Mouse (Mus musculus) liver, postnatal 0 days (tissue): ENCODE data around the gene Gm49721.
"Not testable (repeated sequence)": the region's sequence is repeated elsewhere in the genome, so short reads cannot be mapped to it uniquely, and the experiment has no call there.

ENCODE experiments used
- CTCF ChIP-seq: sonication (generic); IDR thresholded peaks from 2 replicates; pipeline ENCODE4 v1.5.1; 2016; ENCODE audit warnings: antibody characterized with exemption, low read depth
- EP300 ChIP-seq: IDR thresholded peaks from 2 replicates; pipeline ENCODE4 v1.6.1; 2016; ENCODE audit warnings: antibody characterized with exemption, low read depth, mild to moderate bottlenecking

DNA sequence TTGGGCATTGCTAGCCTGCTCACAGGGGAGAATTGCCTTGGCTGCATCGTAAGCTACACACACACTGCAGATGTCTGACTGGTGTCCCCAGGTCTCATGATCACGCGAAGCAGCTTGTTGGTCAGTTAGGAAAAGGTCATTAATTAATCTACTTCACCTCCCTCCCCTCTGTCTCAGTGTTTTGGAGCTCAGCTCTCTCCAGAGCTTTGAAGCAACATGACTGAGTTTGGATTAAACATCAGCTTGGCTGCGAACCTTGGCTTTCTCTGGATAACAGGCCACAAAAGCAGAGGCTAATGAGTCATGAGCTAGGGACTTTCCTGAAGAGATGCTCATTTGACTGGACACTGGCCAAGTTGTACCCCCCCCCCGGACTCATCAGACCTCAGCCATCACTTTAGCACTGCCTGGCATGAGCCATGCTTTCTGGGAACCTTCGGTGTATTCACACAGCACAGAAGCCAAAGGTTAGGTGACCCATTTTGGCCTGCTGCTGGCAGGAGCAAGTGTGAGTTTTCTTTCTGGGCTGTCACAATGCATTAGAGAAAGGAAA is 52.0 kb downstream of the Gm49721 start:
- TF ChIP-seq EP300, CTCF: not testable (repeated sequence)
